Comparison of ENCODE assay signal across 7 mouse cellular contexts in genomic region chr3:96065754-96066375, GRCm38 (mm10). TPM values are rescaled to one million over a fixed set of nuclear protein-coding genes. Genes with fewer than 3 reads are reported as not detected.
DNase-seq lines count a peak whose midpoint lies in the region; ATAC-seq lines count a peak whose summit lies in the region.

No protein-coding gene starts in this region.

- intact Hi-C loops in heart, postnatal 10 days (cut with DNase I) = loop anchor here (1.0 to 5.0 kb wide), 2 partner anchors 82 to 151 kb away; partner anchors contain the start of genes Bola1 and Hist2h2ab

- H3K9ac ChIP-seq in liver, embryonic 13.5 days = no peak overlapping the region

- peak overlapping the region; percentile 42 for H3K4me2 ChIP-seq in liver, embryonic 13.5 days

- no peaks in the 10 kb centered on the region for H3K27me3 ChIP-seq in erythroblast, embryonic 14.5 days (ENCODE audit: control insufficient read depth)
- 0 out of 2 replicates have a peak, but pooled peaks cover 3% of the 10 kb centered on the region for H3K27me3 ChIP-seq in liver, embryonic 13.5 days

- 32% methylated on average over 20 of the region's 20 CpGs for WGBS in liver, embryonic 13.5 days (ENCODE audit: insufficient replicate concordance)

- H3K36me3 ChIP-seq in erythroblast, embryonic 14.5 days (ENCODE audit: control insufficient read depth) = no peaks in the 10 kb centered on the region
- no peaks in the 10 kb centered on the region for H3K36me3 ChIP-seq in liver, embryonic 13.5 days

- no peaks in the 10 kb centered on the region for H3K9me3 ChIP-seq in erythroblast, embryonic 14.5 days (ENCODE audit: control insufficient read depth, low read length)
- H3K9me3 ChIP-seq in liver, embryonic 13.5 days (replicated peaks) = no peaks in the 10 kb centered on the region

- DNase-seq in MN1 (ENCODE audit: low spot score) = peak; percentile 91
- peak; percentile 43 for DNase-seq in brain, embryonic 18.5 days (ENCODE audit: low read depth, low spot score)
- peak; percentile 73 to 85 for DNase-seq in heart, postnatal 10 days
- DNase-seq in kidney, postnatal 36 days = peak; percentile 70 to 77
- DNase-seq in liver, embryonic 13.5 days = peak; percentile 38
- DNase-seq in retina, postnatal 7 days (ENCODE audit: low read depth, low spot score) = peak; percentile 69

- H3K4me3 ChIP-seq in erythroblast, embryonic 14.5 days (replicated peaks) = peak overlapping the region; percentile 17
- no peak overlapping the region for H3K4me3 ChIP-seq in liver, embryonic 13.5 days (replicated peaks)

- peaks cover 8% of the 10 kb centered on the region; the same call in 1 of the 2 replicates for H3K4me1 ChIP-seq in erythroblast, embryonic 14.5 days (ENCODE audit: control insufficient read depth)
- H3K4me1 ChIP-seq in liver, embryonic 13.5 days (replicated peaks) = peaks cover 11% of the 10 kb centered on the region; the same call in 1 of the 2 replicates

- no peak for ATAC-seq in liver, embryonic 13.5 days (ENCODE audit: low read depth)

- no peak overlapping the region for H3K27ac ChIP-seq in liver, embryonic 13.5 days

RNA-seq across cellular contexts. Expression of gene Vps45, which starts 7.6 kb away (rescaled TPM):
- 1.3 and 1.7 TPM in 2 replicates for polyA plus RNA-seq in erythroblast, embryonic 14.5 days (2012)
- total RNA-seq in heart, postnatal 10 days (2021) = 10 to 100 TPM; 24.7 to 34.4 TPM
- polyA plus RNA-seq in liver, embryonic 13.5 days (2015; fragmentation: Nextera tagmentation; extraction: Ambion mirVana) = 17.3 and 17.7 TPM in 2 replicates

RNA-seq across cellular contexts. Expression of gene Otud7b, which starts 38.5 kb away (rescaled TPM):
- 0.93 and 1.3 TPM in 2 replicates for polyA plus RNA-seq in erythroblast, embryonic 14.5 days (2012)
- 10 to 100 TPM; 50.9 to 51.0 TPM for total RNA-seq in heart, postnatal 10 days (2021)
- 11.3 and 11.4 TPM in 2 replicates for polyA plus RNA-seq in liver, embryonic 13.5 days (2015; fragmentation: Nextera tagmentation; extraction: Ambion mirVana)

Comparison
In these comparisons a context has a peak if more than half of its experiments do, and no peak if none do; other contexts are left out.
1. DNase-seq: peak in every context shown above with its lines; median percentile 91 in MN1; 79 in heart, postnatal 10 days; 74 in kidney, postnatal 36 days; 69 in retina, postnatal 7 days; 43 in brain, embryonic 18.5 days; 38 in liver, embryonic 13.5 days.